Mouse (Mus musculus) T-helper 1 cell (primary cell): ENCODE measurements around the gene Gm20521.

Source experiments
- in situ Hi-C: fragments of 300-600 bp; cut with MboI, MseI; formaldehyde crosslinking; loops from one replicate; pipeline ENCODE4 v1.15.1; 2025; ENCODE audit warnings: high pct_unique_total_duplicates

Gm20521 gene

DNA sequence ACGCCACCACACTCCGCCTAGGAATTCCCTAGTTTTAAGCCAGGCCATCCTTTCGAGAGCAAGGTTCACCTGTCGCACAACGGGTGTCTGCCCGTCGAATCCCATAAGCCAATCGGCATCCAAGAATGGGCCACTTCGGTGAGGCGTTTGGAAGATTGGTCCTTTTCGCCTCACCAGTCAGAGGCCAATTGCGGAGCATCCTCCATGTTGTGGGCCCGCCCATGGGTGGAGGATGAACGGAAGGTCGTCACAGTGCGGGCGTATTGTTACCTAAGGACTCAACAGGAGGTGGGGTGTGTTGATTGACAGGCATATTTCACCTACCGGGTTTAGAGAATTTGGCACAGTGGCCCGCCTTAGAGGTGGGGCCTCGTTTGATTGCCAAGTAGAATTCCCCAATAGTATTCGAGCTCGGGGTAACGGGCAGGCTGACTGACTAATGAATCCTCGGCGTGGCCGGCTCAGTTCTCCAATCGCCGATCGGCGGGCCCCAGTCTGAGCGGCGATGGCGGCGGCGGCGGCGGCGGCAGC, 10.5 kb downstream of the Gm20521 start:
- in situ Hi-C loops, result no loop called here

DNA sequence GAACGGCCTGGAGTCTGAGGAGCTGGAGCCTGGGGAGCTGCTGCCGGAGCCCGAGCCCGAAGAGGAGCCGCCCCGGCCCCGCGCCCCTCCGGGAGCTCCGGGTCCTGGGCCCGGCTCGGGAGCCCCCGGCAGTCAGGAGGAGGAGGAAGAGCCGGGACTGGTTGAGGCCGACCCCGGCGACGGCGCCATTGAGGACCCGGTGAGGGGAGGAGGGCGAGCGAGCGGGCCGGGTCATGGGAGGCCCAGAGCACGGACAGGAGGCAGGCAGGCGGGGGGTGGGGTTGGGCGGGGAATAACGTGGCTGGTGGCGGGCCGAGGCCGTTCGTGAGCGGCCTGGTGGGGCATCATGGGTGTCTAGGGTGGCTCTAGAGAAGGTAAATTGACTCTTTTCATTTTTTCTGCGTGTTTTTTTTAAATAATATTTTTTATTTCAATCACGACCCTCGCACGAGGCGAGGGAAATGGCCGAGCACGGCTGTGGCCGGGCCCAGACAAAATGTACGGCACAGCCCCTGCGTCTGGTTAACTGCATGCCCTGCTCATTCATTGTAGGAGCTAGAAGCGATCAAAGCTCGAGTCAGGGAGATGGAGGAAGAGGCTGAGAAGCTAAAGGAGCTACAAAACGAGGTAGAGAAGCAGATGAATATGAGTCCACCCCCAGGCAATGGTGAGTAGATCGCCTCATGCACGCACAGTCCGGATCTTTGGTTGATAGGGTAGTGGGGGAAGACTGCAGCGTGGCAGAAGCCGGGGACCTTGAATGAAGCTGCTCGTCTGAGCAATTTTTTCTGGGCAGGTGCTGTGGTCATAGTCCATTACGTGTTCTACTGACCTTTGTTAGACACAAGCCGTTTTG, 11.3 kb downstream of the Gm20521 start:
- in situ Hi-C loops, result no loop called here

DNA sequence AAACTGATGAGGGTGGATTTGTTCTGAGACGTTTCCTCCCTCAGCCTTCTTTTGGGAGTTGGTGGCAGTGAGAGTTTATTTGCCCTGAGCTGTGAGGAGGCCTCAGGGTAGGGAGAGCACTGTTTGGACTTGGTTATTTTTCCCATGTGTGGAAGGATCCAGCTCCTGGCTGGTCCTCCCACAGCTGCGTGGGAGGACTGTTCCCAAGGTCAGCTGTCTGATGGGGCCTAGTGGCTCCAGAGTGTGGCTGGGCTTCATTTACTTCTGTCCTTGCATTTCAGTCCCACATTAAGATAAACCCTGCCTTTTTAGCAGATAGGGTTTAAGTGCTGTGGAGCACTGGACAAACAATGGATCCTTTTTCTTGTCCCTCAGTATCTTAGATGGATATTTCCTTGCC, 14.2 kb downstream of the Gm20521 start:
- in situ Hi-C loops, result no loop called here

DNA sequence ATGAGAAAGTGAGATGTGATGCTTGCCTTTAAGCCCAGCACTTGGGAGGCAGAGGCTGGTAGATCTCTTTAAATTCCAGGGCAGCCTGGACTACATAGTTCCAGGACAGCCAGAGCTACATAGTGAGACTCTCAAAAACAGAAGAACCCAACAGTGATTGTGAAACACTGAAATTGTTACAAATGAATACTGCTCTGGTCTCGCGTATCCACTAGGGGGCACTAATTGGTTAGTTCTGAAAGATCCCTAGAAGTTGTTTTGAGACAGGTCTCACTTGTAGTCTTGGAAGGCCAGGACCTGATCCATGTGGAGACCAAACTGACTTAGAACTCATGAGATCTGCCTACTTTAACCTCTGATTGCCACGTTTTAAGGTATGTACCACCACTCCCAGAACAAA, 17.1 kb downstream of the Gm20521 start:
- in situ Hi-C loops, result no loop called here

DNA sequence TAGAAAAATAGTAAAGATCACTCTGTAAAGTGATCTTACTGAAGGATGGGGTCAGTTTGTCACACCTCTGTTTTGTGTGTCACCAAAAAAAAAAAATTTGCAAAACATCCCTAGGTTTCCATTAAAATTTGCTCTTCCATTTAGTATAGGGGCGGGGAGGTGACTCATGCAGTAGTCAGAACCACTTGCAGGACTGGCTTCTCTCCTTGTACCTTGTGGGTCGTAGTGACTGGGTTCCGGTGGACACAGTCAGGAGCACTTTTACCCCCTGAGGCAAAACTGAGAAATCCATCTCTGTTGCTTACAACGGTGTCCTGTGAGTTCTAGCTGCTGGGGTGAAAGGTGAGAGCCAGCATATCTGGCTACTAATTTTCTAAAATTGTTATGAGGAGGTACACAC, 20.4 kb downstream of the Gm20521 start:
- in situ Hi-C loops, result no loop called here

DNA sequence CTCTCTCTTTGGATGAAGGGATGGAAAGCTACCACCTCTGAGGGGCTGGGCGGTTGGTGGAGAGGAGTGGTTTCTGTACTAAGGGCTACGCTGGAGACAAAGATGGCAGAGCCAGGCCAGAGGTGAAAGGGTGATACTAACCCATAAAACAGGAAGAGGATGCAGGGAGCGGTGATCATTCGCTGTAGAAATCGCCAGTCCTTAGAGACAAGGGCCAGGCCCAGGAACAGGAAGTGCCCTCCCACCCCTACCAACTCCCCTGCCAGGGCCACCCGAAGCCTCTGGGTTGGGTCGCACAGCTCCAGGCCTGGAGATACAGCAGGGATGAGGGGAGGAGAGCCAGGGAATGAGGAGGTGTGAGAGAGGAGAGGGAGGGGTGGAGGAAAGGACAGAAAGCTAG, 25.4 kb downstream of the Gm20521 start:
- in situ Hi-C loops, result no loop called here

DNA sequence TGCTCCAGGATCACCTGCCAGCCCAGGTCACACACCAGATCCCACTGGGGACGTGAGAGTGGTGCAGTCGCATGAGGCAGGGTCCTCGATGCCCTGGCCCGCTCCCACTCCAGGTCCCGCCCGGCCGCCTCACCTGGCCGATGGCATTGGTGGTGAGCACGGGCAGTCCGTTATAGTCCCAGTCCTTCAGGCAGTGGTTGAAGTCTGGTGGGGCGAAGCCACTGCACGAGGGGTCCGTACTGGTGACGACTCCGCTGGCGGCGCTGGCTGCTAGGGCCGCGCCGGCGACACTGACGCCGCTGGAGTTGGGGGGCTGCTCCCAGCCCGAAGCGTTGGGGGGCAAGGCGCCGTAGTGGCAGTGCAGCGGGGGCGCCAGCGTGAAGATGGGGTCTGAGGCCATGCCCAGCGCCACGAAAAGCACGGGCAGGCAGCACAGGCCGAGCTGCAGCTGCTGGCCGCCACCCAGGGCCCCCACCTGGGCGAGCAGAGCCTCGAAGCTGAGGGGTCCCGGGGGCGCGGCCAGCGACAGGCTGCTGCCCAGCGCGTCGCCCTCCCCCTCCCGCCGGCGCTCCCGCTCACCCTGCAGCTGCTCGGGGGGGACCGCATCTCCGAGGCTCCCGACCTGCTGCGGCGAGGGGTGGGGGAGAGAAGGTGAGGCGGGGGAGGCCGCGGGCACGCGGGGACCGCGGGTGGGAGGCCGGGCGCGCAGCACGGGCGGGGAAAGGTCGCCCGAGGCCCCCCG, 29.0 kb downstream of the Gm20521 start:
- in situ Hi-C loops, result no loop called here

DNA sequence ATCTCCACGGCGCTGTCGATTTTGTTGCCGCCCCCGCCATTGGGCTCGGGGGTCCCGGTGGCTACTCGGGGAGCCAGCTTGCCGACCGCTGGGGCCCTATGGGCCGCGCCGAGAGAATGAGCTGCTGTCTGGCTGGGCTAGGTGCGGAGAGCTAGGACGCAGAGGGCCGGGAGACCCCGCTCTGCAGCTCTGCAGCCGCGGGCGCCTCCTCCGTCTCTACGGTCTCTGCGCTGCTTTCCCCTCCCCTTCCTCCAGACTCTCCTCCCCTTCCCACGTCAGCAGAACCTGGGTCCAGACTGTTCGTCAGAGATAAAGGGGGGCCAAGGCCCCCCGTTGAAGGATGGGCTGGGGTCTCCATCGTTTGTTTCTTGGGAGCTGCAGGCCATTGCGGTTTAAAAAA, 29.6 kb downstream of the Gm20521 start, which contains the start of gene Slc22a17:
Gene Slc22a17 (minus strand): TSS at position 247 of the 400 bp plus-strand sequence.
- in situ Hi-C loops, result no loop called here

DNA sequence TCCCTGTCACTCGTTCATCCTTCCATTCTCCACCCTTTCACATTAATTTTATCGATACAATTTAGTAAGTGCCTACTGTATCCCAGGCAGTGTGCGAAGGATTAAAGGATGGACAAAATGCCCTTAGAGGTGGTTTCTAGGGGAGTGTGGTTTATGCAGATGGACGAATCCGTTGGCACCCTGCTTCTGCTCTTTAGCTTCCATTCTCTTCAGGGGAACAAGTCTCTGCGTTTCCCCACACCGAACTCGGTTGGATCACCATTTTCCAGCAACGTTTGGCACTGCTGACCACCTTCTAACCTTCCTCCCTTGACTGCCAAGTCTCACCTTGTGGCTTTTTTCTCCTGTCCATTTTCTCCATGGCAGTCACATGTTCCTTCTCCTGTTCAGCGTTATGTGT, 30.1 kb downstream of the Gm20521 start:
- in situ Hi-C loops, result no loop called here

DNA sequence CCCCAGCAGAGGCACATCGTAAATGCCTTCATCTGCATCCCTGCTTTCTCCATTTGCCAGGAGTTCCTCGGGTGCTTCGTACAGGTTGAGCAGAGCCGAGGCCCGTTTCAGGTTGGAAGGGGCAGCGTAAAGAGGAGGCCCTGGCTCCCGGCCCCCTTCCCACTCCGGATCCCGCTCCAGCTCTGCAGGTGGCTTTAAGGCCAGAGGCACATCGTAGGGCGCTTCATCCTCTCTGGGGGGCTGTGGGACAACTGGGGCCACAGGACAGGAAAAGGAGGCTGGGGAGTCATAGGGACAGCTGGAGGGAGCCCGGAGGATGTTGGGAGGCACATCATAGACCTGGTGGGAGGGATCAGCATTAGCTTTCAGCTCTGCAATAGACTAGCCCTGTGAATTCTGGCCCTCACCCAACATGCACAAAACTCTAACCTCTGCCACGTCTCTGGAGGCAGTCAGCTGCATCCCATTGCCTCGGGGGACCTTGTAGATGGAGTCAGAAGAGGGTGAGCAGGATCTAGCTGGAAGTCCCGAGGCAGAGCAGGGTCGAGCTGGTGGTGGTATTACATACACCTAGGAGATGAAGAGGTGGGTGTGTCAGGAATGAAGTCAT, 36.9 kb downstream of the Gm20521 start:
- in situ Hi-C loops, result loop anchor here (5.0 kb wide), 1 partner anchor 82 kb away; no protein-coding TSS in a partner anchor

DNA sequence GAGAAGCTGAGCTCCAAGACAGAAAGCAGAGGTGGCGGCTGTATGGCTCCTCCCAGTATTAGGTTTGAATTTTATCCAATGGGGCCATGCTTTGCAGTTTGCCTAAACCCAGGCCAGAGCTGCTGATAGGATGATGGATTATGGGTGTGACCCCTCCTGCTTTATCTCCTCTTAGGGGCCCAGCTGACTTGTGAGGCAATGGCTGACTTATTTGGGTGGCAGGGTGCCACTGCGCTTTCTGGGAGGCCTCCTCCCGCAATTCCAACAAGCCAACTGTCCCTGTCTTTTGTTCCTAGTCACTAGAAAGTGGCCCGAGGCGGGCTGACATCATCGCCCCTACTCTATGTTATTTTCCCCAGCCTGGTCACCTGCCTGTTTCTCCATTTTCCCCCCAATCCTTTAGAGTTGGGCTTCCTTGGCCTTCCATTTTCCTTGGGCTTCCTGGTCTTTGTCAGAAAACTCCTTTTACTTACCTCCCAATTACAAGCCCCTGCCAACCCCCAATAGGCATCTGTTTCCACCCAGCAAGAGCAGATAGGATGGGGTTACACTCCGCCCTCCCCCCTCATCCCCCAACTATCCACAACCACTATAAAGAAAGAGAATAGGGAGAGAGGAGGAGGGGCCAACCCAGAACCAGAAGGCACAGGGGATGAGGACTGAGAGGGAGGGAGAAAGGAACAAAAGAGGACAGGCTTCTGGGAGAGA, 41.6 kb downstream of the Gm20521 start:
- in situ Hi-C loops, result loop anchor here (5.0 kb wide), 1 partner anchor 78 kb away; no protein-coding TSS in a partner anchor

DNA sequence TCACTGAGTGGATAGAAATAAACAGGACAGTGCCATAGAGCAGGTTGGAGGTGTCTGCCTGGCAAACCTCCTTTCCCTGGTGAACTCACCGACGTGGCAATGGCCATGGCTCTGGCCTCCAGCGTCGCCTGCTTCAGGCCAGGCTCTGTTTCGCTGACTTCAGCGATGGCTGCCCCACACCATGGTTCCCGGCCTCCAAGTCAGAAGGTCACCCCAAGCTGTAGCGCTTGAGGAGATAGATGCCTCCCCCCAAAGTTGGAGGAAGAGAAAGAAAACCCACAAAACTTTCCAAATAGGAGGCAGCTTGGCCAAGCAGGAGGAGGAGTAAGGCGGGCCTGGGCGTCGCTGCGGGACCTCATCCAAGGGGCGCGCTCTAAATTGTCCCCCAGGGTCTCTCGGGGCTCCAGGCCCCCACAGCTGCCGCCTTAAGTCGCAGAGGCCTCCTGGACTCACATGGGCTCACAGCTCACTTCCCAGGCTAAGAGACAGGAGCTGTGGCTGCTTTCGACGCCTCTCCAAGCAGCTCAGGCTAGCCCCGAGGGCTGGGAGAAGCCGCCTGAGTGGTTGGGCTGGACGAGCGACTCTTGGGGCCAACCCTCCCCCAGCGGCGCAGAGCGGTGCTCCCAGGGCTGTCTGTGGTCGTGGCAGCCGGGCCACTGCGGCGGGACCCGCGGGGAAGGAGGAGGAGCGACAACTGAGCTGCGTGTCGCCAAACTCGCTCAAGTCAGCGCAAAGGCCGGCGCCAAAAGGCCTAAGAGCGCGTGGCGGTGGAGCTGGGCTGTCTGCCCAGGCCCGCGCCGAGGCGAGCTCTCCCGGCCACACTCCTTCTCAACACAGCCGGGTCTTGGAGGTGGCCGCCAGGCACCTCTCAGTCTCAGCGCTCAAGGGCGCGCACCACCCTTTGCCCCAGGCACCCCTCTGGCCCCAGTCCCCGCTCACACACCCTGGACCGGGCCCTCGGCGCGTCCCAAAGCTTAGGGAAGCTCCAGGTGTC, 42.4 kb downstream of the Gm20521 start, which contains the start of gene Efs:
Gene Efs (minus strand): TSS at position 778 of the 994 bp plus-strand sequence.
- in situ Hi-C loops, result no loop called here

DNA sequence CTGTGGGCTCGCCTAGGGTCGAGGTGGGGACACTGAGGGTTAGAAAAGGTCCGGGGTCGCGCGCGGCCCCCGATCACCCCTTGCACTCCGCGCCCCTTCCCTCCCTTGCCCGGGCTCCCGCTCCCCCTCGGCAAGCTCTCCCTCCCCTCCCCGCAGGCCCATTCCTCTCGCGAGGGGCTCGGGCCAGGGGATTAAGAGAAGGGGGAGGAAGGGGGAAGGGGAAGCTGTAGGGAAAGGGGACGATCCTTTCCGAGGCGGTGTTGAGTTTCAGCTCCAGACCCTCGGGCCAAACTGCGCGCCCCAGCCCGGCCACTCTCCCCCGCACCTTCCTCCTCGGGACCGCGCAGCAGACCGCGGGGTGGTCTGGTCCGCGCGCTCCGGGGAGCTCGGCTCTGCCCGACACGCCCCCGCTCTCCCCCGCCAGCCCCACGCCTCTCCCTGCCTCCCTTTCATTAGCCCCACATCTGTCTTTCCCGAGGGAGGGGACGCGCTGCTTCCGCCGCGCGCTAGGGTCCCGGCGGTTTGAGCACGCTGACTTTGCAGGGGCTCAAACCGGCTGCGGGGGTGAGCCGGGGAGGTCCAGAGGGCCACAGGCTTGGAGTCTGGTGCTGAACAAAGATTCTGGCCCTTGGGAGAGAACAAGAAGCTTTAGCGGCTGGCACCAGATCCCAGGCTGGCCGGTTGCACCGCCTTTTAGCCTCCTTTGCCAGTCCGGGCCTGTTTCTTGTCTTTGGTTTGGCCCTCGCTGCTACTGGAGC, 43.3 kb downstream of the Gm20521 start:
- in situ Hi-C loops, result no loop called here

DNA sequence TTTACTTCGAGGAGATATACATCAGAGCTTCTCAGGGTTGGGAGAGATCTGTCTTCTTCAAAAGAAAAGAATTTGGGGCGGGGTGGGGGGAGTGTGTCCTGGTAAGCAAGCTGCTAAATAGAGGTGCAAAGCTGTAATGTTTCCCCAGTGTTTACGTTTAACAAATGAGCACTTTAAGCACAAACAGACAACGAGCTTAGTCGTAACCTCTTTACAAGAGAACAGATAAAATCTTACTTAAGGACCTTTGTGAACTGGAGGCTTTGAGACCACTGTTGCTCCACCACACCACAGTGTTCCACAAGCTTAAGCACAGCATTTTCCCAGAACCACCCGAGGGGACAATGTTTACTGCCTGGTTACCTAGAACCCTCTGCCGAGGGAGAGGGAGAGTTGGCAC, 44.1 kb downstream of the Gm20521 start:
- in situ Hi-C loops, result no loop called here

DNA sequence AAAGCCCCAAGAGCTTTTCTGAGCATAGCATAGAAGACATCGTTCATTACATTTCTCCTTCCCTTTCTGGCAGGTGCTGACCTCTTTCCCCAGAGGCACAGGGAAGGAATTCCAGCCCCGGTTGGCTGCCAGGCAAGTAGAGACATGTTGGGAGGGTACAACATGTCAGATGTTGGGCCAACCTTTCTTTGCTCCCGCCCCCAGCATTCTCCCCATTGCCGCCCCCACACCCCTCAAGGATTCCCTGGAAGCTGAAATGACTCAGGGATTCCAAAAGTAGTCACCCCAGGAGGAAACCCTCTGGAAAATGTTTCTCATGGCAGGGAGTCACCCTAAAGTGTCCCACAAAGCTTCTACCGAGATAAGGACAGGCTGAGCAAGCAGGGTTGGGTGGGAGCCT, 46.6 kb downstream of the Gm20521 start:
- in situ Hi-C loops, result no loop called here

DNA sequence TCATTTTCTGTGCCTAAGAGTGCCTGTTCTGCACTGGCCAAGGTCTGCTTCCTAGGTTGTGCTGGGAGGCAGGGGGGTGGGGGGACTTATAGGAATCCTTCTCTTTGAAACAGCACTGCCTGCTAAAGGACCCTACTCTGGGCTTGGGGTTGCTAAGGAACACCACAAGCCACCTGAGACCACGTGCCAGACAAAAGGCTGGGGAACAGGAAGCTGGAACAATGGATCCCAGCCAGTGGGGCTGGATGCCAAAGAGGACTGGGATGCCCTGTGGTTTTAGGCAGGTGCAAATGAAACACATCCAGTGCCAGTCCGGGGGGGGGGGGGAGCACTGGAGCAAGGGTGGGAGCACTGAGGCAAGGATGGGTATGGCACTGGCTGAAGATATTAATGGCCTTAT, 47.2 kb downstream of the Gm20521 start:
- in situ Hi-C loops, result no loop called here

DNA sequence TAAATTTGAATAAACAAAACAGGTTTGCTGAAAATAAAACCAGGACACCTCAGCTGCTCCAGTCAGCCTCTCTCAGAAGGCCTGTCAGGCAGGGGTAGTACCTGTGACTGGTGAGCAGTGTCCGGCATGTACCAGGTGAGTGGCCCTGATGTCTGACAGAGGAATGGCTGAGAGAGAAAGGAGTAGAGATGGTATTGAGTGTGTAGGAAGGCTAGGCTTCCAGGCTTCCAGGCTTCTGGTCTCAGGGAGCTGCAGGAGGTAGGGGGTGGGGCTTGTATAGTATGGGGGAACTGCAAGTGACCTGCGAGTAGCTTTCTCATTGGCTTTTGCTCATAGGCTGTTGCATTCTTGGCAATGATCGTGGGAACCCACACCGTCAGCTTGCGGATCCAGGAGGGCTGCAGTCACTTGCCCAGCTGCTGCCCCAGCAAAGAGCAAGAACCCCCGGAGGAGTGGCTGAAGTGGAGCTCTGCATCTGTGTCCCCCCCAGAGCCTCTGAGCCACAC, 49.5 kb downstream of the Gm20521 start, which contains the start of gene Il25:
Gene Il25 (plus strand): TSS at position 51 of the 506 bp plus-strand sequence.
- in situ Hi-C loops, result no loop called here

DNA sequence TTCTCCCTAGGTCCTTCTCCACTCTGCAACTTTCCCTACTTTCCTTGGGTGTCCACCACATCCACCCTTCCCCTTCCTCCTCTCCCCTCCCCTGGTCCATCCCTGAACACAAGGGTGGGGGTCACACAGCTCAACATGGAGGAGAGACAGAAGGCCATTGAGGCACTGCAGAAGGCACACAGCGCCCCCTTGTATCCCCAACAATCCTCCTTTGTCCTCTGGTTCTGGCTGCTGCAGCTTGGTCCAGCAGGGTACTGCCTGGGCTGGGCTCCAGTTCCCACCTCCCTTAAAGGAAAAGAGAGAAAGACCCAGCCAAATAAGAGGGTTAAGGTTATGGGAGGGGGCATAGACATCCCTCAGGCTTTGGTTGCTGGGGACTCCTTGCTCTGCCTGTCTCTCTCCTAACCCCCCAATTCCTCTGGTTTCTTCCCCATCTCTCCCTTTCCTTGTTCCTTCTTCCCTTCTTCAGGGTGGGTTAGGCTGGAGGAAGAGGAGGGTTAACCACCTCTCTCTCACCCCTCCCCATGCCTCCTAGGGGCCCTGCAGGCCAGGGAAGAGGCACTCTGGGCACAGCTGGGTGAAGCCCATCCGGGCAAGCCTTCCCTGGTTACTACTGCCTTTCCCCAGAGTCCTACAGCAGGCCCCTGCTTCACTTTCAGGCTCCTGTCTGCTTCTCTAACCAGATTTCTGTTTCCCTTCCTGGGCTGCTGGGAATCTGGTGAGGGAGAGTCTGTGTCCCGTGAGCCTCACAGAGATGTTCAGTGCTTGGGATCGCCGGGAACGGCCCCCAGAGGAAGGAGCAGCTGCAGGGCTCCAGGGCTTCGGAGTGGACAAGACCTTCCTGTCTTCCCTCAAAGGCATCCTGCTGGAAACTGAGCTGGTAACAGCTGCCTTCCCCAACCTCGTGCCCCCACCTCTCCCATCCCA, 52.9 kb downstream of the Gm20521 start, which contains the start of gene Cmtm5:
Gene Cmtm5 (plus strand): TSS at position 358 of the 927 bp plus-strand sequence.
- in situ Hi-C loops, result loop anchor here (5.0 kb wide), 1 partner anchor 89 kb away; no protein-coding TSS in a partner anchor
